Mouse (Mus musculus) ES-E14 (cell line): Measurements from ENCODE around the gene Fam214a. TPM values are rescaled to one million over a fixed set of nuclear protein-coding genes. Genes with fewer than 3 reads are reported as not detected.

Source experiments
- DNase-seq: peaks from one replicate; pipeline ENCODE4 v3.0.0-alpha.2; 2013; ENCODE audit warnings: low read depth, low spot score
- H3K27ac ChIP-seq: 2 replicates; pipeline ENCODE4 v1.5.1; 2012; ENCODE audit warnings: low read depth, mild to moderate bottlenecking, low read length, moderate library complexity, mixed read lengths; ENCODE audit not compliant: poor library complexity, insufficient read depth, severe bottlenecking
- H3K36me3 ChIP-seq: 2 replicates; pipeline ENCODE4 v1.6.1; 2012; ENCODE audit warnings: mild to moderate bottlenecking, low read length, moderate library complexity, mixed read lengths; ENCODE audit not compliant: control insufficient read depth, poor library complexity, insufficient read depth, severe bottlenecking
- H3K4me1 ChIP-seq, 2 experiments: fragments of 150-350 bp in 1 of 2; sonication (generic) in 1 of 2; 2 replicates each; pipeline ENCODE4 v1.6.1; 2012; ENCODE audit warnings: low read length in 2 of 2, mild to moderate bottlenecking in 1 of 2, mixed read lengths in 1 of 2; ENCODE audit not compliant: control insufficient read depth in 2 of 2, insufficient read depth in 2 of 2, poor library complexity in 1 of 2
- H3K4me3 ChIP-seq, 2 experiments: fragments of 150-350 bp in 1 of 2; sonication (generic) in 1 of 2; 2 replicates each; pipeline ENCODE4 v1.5.1; 2012; ENCODE audit warnings: low read length in 2 of 2, low read depth in 1 of 2, mild to moderate bottlenecking in 1 of 2, mixed read lengths in 1 of 2; ENCODE audit not compliant: insufficient read depth in 1 of 2, poor library complexity in 1 of 2, severe bottlenecking in 1 of 2
- H3K9ac ChIP-seq: 2 replicates; pipeline ENCODE4 v1.6.1; 2012; ENCODE audit warnings: low read depth, mild to moderate bottlenecking, low read length, mixed read lengths; ENCODE audit not compliant: poor library complexity, insufficient read depth, severe bottlenecking
- H3K9me3 ChIP-seq: fragments of 150-350 bp; sonication (generic); 2 replicates; pipeline ENCODE4 v1.6.1; 2012; ENCODE audit warnings: low read depth, mild to moderate bottlenecking, low read length; ENCODE audit not compliant: control insufficient read depth, insufficient read depth
- CHD2 ChIP-seq: IDR thresholded peaks from 2 replicates; pipeline ENCODE4 v1.6.1; 2014; ENCODE audit warnings: mild to moderate bottlenecking, low read depth, low read length, inconsistent platforms
- HCFC1 ChIP-seq: IDR thresholded peaks from 2 replicates; pipeline ENCODE4 v1.6.1; 2012; ENCODE audit warnings: low read length, inconsistent platforms, borderline replicate concordance; ENCODE audit not compliant: insufficient read depth
- MAFK ChIP-seq: IDR thresholded peaks from 2 replicates; pipeline ENCODE4 v1.6.1; 2014; ENCODE audit warnings: mild to moderate bottlenecking, low read depth, low read length, inconsistent platforms; ENCODE audit not compliant: insufficient read depth
- ZC3H11A ChIP-seq: IDR thresholded peaks from 2 replicates; pipeline ENCODE4 v1.6.1; 2012; ENCODE audit warnings: low read depth, mild to moderate bottlenecking, inconsistent platforms, low read length, borderline replicate concordance
- ZNF384 ChIP-seq: IDR thresholded peaks from 2 replicates; pipeline ENCODE4 v1.6.1; 2012; ENCODE audit warnings: low read depth, low read length, inconsistent platforms
- in situ Hi-C, 2 experiments: fragments of 600-800 bp; cut with MboI; formaldehyde crosslinking; loops; one replicate each; pipeline ENCODE4 v1.15.1; 2025; ENCODE audit warnings: low sequenced_read_pairs in 2 of 2, inconsistent platforms in 1 of 2; ENCODE audit not compliant: unreplicated experiment in 2 of 2
- total RNA-seq: library from RNA; depleted of rRNA; stranded (reverse); fragments of 300-350 nt; gene quantifications from 2 replicates; pipeline ENCODE4 v1.2.3, GENCODE M21; 2012

Fam214a gene
- total RNA-seq, 1 experiment = 5.2 TPM

- DNase-seq = no peak
- H3K4me3 ChIP-seq = no peak overlapping the region
- no peaks in the 10 kb centered on the region for H3K4me1 ChIP-seq
- in situ Hi-C loops = no loop called here
- H3K9me3 ChIP-seq = no peaks in the 10 kb centered on the region
- TF ChIP-seq ZC3H11A (no peak), CHD2 (no peak), ZNF384 (no peak), HCFC1 (no peak), MAFK (no peak)
- H3K36me3 ChIP-seq = no peaks in the 10 kb centered on the region
- no peak overlapping the region for H3K27ac ChIP-seq
- H3K9ac ChIP-seq = no peak overlapping the region
These were observed 96.4 kb downstream of the Fam214a start for GRCm38 (mm10) chr9:75049100-75049499.

DNA sequence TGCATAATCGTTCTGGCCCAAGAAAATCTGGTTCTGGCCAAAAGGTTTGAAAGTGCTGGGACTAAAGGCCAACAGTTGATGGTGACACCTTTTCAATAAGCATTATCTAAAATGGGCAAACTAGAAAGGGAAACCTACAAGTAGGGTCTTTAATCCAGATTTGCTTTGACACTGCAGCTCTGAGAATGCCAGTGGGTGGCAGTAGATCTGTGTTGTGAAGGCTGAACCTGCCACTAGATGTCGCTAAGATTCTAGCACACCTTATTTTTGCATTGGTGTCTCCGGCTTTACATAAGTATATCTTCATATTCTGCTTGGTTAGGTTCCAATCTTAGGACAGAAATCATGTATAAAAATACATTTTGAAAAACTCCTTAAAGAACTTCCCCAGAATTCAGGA, 97.3 kb downstream of the Fam214a start:
- TF ChIP-seq HCFC1 (no peak), ZC3H11A (no peak), ZNF384 (no peak), MAFK (no peak), CHD2 (no peak)
- DNase-seq = peak; percentile 28
- in situ Hi-C loops = no loop called here

GRCm38 (mm10) chr9:75051841-75052240, 99.2 kb downstream of the Fam214a start:
- Histone ChIP-seq H3K27ac (no peak overlapping the region), H3K4me1 (no peaks in the 10 kb centered on the region), H3K9me3 (no peaks in the 10 kb centered on the region), H3K9ac (no peak overlapping the region), H3K36me3 (peaks cover 4% of the 10 kb centered on the region), H3K4me3 (no peak overlapping the region)
- no peak for TF ChIP-seq ZC3H11A
- TF ChIP-seq CHD2 = no peak
- TF ChIP-seq MAFK = no peak
- TF ChIP-seq HCFC1 = no peak
- no peak for TF ChIP-seq ZNF384
- DNase-seq = no peak
- in situ Hi-C loops = no loop called here

More for the DNA sequence above, 97.3 kb downstream of the Fam214a start:
- H3K4me1 ChIP-seq = no peaks in the 10 kb centered on the region
- H3K9ac ChIP-seq = no peak overlapping the region
- no peaks in the 10 kb centered on the region for H3K36me3 ChIP-seq
- H3K9me3 ChIP-seq = no peaks in the 10 kb centered on the region
- H3K4me3 ChIP-seq = no peak overlapping the region
- no peak overlapping the region for H3K27ac ChIP-seq

DNA sequence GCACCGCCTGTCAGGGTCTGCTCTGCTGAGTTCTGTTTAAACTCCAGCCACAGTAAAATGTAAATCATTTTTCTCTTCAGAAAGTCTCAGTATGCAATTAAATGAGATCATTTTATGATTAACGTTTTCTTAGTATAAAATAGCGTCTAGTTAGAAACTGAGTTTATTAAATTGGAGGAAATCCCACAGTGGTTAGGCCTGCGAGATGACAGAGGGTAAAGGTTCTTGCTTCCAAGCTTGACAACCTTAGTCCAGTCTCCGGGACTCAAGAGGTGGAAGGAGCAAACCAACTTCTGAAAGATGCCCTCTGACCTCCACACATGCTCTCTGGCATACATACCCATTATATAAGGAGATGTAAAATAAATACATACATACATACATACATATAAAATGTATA, 102.4 kb downstream of the Fam214a start:
- Histone ChIP-seq H3K27ac (no peak overlapping the region), H3K9me3 (no peaks in the 10 kb centered on the region), H3K4me1 (no peaks in the 10 kb centered on the region), H3K36me3 (peaks cover 7% of the 10 kb centered on the region), H3K4me3 (no peak overlapping the region), H3K9ac (no peak overlapping the region)
- no peak for DNase-seq
- in situ Hi-C loops = no loop called here
- TF ChIP-seq ZC3H11A (no peak), ZNF384 (no peak), CHD2 (no peak)

GRCm38 (mm10) chr9:75064678-75065331, 112.1 kb downstream of the Fam214a start:
- in situ Hi-C loops = no loop called here
- H3K9me3 ChIP-seq = no peaks in the 10 kb centered on the region

More at GRCm38 (mm10) chr9:75064678-75065331, 112.1 kb downstream of the Fam214a start:
- DNase-seq = no peak
- no peak overlapping the region for H3K9ac ChIP-seq
- H3K27ac ChIP-seq = no peak overlapping the region
- H3K4me1 ChIP-seq = peaks cover 0 to under 1% of the 10 kb centered on the region in 2 experiments; a peak in 1 of 4 replicates
- no peaks in the 10 kb centered on the region for H3K36me3 ChIP-seq
- H3K4me3 ChIP-seq = no peak overlapping the region
- TF ChIP-seq HCFC1 (no peak), CHD2 (no peak), ZNF384 (no peak)
